Mouse (Mus musculus) small intestine, adult 2 months (tissue): ENCODE results near the gene Timm8a2.

ENCODE experiments used
- CTCF ChIP-seq: fragments of 200-500 bp; IDR thresholded peaks from 2 replicates; pipeline ENCODE4 v1.5.1; 2012; ENCODE audit warnings: low read depth, mild to moderate bottlenecking, control low read depth, inconsistent platforms, low read length, moderate library complexity, mixed read lengths; ENCODE audit not compliant: insufficient replicate concordance, insufficient read length; ENCODE audit errors: extremely low read depth
- POLR2A ChIP-seq: fragments of 200-500 bp; IDR thresholded peaks from 2 replicates; pipeline ENCODE4 v1.6.1; 2012; ENCODE audit warnings: low read depth, mild to moderate bottlenecking, control low read depth, inconsistent platforms, low read length, moderate library complexity

DNA sequence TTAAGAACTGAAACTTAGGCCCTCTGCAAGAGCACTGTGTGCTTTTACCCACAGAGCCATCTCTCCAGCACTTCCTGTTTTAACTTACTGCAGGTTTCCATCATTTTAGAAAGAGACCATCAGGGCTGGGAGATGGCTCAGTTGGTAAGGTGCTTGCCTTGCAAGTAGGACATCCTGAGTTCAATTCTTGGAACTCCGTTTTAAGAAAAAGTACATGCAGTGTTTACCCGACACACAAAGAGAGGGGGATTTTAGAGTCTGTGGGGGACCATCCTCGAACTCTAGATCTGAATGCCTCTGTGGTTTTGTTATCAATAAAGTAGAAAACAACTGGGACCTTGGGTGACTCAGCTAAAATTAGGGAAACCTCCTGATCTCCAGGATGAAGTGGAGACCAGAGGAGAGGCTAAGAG lies 6.9 kb downstream of the Timm8a2 start:
- TF ChIP-seq CTCF (no peak), POLR2A (no peak)
